Mouse (Mus musculus) lung, postnatal 0 days (tissue): ENCODE results near the gene Stim1.

Source experiments
- CTCF ChIP-seq: IDR thresholded peaks from 2 replicates; pipeline ENCODE4 v1.5.1; 2016; ENCODE audit warnings: antibody characterized with exemption, mild to moderate bottlenecking
- EP300 ChIP-seq: IDR thresholded peaks from 2 replicates; pipeline ENCODE4 v1.6.1; 2016; ENCODE audit warnings: antibody characterized with exemption, mild to moderate bottlenecking, control low read depth

DNA sequence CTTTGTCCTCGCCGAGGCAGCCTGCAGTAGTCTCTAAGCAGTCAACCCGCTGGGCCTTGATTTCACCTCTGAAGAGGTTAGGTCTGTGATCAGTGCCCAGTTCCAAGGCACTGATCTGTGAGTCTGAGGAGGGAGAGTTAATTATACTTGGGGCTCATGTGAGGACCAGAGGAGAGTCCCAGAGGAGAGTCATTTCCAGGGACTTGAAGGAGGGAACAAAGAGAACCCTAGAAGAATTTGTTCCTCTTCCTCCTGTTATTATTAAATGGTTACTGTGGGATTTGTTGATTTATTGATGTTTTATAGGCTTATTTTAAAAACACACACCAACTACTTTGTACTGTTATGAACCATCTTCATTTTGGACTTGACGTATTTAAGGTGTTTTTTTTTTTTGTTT is 214.0 kb downstream of the Stim1 start, which contains the start of gene Olfr543:
- TF ChIP-seq CTCF (no peak), EP300 (no peak)
